Mouse (Mus musculus) brain, embryonic 14.5 days (tissue): Measurements from ENCODE around the gene Qsox2. TPM values are rescaled to one million over a fixed set of nuclear protein-coding genes. Genes with fewer than 3 reads are reported as not detected.

Experiments used
- DNase-seq: peaks from one replicate; pipeline ENCODE4 v3.0.0-alpha.2; 2011; ENCODE audit warnings: low read depth
- CTCF ChIP-seq: fragments of 200-500 bp; IDR thresholded peaks from 2 replicates; pipeline ENCODE4 v1.5.1; 2012; ENCODE audit warnings: inconsistent platforms, mild to moderate bottlenecking, moderate library complexity, borderline replicate concordance; ENCODE audit not compliant: insufficient read depth, insufficient read length; ENCODE audit errors: extremely low read depth
- POLR2A ChIP-seq: fragments of 200-500 bp; IDR thresholded peaks from 2 replicates; pipeline ENCODE4 v1.6.1; 2012; ENCODE audit warnings: mild to moderate bottlenecking, inconsistent platforms, borderline replicate concordance; ENCODE audit not compliant: poor library complexity, insufficient read depth, insufficient read length, severe bottlenecking; ENCODE audit errors: extremely low read depth
- polyA plus RNA-seq: library from polyadenylated mRNA; depleted of rRNA; stranded (reverse); fragments of >200 nt; gene quantifications from 2 replicates; pipeline ENCODE4 v1.2.3, GENCODE M21; 2012

Gene Qsox2
- polyA plus RNA-seq, 1 experiment = 19.1 TPM

DNA sequence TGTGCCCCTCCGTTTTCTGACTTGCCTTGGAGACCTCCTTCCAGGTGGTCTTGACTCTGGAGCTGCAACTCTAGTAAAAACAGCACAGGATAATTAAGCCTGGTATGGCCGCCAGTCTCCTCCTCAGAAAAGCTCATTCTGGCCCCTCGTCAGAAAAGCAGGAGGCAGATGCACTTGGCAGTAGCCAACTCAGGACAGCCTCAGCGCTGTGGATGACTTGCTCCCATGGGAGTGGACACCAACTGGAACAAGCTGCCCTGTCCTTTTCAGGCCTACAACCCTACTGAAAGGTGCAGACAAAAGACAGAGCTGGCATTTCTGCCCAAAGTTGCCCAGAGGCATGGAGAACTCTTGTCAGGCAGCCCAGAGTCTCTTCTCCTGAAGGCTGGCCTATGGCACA lies 17.5 kb upstream of the Qsox2 start:
- no peak for DNase-seq
- TF ChIP-seq CTCF (no peak), POLR2A (no peak)

DNA sequence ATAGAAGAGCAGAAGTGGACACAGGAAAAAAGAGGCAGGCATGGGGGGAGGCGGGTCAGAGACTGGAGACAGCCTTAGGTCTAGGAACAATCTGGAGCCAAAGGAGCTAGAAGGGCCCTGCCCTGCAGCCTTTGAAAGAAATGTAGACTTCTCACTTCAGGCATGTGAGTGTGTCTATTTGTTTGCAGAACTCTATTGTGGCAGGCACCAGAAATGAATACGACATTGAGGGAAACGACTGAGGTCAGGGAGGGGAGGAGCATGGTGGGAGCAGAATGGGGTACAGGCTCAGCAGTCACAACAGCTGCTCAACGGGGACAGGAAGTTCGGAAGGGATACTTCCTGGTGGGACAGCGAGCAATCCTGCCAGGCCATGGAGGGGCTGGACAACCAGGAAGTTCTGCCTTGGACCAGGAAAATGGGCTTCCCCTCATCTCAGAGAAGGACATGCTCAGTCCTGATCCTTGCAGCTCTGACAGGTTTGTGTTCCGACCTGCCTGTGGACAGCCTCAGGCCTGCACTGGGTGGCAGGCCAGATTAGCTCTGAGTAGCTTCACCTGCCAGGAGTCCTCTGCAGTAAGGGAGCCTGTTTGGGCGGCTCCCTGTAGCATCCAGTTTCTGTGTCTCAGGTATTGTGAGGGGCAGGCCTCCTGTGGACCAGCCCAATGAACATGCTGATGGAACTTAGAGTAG lies 15.3 kb upstream of the Qsox2 start:
- TF ChIP-seq POLR2A = no peak
- no peak for TF ChIP-seq CTCF
- DNase-seq = no peak

DNA sequence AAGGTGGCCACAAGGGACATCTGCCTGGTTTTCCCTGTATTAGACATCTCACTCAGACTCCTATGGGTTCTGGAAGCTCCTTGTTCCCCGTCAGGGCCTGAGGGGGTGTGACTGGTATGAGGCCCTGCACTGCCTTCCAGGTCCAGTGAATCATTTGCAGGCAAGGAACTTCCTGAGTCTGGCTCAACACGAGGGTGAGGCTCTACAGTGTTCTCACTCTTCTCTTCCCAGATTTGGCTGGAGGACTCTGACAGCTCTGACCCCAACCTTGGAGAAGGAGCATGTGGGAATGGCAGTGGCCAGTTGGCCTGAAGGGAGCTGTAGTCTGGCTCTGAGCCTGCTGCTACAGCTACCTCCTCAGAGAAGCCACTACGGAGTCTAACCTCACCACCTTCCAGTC lies 10.2 kb upstream of the Qsox2 start:
- no peak for DNase-seq
- TF ChIP-seq CTCF = no peak
- no peak for TF ChIP-seq POLR2A

DNA sequence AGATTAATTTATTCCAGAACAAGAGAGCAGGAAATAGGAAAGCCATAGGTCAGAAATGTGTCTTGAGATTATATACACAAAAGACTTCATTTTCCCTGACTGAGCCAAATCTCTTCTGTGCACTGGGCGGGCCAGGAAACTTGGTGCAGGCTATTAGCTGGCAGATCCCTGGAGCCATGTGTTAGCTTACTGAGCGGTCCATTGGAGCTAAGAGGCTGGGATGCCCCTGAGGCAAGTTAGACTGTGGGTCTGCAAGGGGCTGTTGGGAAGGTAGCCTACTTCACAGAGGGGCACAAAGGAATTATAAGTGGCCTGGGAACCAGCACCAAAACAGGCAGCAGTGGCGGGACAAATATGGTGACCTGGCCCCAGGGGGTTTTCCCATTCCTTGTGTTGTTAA lies 3.5 kb upstream of the Qsox2 start:
- no peak for TF ChIP-seq POLR2A
- no peak for TF ChIP-seq CTCF
- DNase-seq = peak; percentile 38

DNA sequence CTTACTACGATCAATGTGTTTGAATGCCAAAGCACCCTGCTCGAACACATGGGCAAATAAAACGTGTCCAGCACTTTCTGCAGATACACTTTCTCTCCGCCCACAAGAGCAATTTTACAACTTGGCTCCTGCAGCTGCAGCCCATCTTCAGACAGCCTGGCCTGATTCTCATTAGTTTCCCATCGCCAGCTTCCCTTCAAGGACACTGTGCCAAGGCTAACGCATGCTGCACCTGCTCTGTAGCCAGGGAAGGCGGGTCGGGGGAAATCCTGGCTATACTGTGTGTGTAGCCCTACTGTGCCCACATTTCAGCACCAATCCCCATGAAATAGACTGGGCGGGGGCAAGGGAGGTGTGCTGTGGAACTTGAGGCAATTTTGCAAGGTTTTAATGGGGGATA lies 3.0 kb upstream of the Qsox2 start:
- DNase-seq = peak; percentile 71
- TF ChIP-seq CTCF = no peak
- TF ChIP-seq POLR2A = no peak

DNA sequence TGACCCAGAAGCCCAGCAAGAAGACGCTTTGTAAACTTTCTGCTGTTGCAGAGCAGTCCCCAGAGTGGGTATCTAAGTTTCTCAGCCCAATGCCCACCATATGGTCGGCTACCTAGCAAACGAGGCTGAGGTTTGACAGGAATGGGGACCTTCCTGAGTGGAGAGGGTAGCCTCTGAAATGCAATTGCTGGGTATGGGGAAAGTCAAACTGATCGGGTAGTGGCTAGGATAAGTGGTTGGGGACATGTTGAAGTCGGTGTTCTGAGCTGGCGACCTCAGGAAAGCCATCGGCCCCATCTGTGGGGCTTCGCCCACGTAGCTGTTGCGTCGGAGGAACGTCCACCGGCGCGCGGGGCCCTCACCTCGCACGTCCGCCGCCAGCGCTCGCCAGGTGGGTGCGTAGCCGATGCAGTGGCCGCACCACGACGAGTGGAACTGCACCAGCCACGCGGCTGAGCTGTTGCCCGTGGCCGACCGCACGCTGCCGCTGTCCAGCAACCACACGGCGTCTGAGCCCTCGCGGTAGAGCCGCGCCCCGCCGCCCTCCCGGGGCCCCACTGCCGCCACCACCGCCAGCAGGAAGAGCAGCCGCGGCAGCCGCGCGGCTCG lies 540 bp downstream of the Qsox2 start:
- TF ChIP-seq CTCF (no peak), POLR2A (no peak)
- no peak for DNase-seq

DNA sequence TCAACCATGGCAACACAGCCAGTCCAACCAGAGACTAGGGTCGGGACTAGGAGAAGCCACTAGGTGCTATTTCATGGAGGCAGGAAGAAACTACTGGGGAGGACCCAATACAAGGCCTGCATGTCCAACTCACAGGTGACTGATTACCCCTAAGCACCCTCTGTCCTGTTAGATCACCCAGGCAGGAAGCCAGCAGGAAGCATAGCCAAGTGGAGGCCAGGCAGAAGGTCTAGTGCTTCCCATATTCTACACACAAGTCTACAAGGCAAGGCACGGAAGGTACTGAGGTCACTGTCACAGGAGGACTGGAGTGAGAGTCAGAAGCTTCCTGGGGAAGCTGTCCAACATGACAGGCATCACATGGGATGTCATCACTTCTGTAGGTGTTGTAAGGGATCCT lies 2.6 kb downstream of the Qsox2 start:
- DNase-seq = no peak
- no peak for TF ChIP-seq POLR2A
- no peak for TF ChIP-seq CTCF

DNA sequence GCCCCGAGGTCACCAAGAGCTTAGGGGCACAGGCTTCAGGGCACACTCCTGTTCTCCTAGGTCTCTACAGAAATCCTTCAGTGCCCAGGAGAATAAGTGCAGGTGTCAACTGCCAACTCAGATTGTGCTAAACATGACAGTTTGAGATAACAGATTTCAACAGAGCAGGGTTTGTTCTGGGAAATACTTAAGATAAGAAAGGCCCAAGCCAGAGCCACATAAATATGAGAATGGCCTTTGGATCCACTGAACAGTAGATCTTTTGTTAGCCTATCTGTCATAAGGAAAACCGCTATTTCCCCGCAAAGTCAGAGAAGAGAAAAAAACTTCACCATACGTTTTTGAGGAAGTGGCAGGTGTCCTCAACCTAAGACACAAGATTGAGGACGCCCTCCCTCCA lies 3.1 kb downstream of the Qsox2 start:
- TF ChIP-seq POLR2A (no peak), CTCF (no peak)
- DNase-seq = no peak

DNA sequence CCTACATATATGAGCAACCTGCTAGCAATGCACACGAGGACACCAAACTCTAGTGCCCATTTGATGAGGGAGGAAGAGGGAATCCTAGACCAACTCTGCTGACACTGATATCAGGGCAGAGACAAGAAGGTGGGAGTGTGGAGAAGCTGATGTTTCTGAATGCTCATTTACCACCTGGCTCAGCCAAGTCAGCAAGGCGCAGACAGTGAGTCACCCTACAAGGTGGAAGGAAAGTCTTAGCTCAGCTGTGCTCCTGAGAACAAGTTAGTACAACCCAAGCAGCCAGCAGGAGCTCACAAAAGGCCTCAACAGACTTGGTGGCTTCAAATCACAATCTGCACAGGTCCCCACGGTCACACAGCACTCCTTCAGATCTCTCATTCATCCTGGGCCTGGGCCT lies 6.0 kb downstream of the Qsox2 start:
- no peak for DNase-seq
- TF ChIP-seq POLR2A (no peak), CTCF (no peak)

DNA sequence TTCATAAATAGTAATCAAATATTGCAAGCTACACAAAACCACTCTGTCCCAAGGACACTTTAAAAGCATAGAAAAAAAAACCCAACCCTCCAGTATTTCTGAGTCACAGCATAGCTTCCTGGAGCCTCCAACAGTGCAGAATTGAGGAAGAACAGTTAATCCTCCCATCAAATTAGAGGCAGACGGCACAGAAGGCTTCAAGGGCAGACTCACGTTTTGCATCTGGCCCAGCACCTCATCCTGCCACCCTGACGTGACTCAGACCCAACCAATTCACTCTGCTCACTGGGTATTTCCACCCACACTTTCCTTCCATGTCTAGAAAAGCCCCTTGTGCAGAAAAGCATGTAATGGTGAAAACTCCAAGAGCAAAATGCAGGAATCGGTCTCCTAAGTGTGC lies 7.1 kb downstream of the Qsox2 start:
- no peak for DNase-seq
- TF ChIP-seq CTCF (no peak), POLR2A (no peak)

DNA sequence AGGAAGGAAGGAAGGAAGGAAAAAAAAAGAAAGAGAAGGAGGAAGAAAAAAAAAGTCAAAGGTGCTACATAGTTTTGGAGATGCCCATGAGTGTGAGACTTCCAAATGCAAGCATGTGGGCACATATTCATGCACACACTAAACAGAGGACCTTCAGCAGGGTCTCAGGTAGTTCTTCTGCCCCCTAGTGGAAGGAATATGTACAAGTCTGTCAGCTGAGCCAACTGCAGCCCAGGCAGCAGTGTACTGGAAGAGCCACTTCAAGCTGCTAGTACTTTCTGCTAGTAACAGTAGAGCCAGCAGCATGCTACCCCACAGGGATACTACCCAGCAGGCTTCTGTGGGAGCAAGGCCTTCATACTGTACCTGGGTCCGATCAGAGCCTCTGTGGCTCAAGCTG lies 9.5 kb downstream of the Qsox2 start:
- TF ChIP-seq POLR2A (no peak), CTCF (peak; percentile 83; the same call in 1 of the 2 replicates)
- peak; percentile 89 for DNase-seq

DNA sequence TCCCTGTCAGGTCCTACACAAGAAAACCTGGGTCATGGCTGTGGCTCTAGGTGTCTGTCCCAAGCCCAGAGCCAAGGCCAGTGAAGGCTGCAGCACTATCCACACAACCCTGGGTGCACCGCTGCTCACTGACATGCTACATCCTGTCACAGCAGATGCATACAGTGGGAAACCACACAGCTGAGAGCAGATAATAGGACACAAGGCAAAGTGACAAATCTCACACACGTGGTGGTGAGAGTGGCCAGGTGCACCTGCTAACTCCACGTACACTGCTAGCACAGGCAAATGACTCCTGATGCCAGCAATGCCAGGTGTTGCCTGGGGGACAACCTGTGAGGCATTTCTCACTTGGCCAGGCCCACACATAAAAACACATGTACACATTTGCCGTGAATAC lies 12.1 kb downstream of the Qsox2 start:
- DNase-seq = no peak
- TF ChIP-seq POLR2A (no peak), CTCF (no peak)

DNA sequence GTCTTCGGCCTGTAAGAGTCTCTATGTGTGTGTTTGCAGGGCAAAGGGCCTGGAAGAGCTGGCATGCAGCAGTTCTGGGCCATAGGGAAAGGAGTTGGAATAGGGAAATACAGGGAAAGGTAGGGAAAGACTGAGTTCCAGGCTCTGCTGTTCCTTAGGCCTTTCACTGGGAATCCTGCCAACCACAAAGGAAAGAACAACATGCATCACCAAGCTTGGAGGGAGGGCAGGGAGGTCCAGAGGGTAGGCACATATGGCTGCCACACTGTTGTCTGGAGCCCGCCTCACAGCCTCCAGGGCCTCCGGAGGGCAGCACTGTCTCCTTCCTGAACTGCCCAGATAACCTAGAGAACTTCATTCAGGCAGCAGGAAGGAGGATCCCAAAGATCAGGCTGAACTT lies 13.4 kb downstream of the Qsox2 start:
- peak; percentile 20 for DNase-seq
- TF ChIP-seq POLR2A = no peak
- no peak for TF ChIP-seq CTCF
